Mouse (Mus musculus) stomach, embryonic 14.5 days (tissue): ENCODE results near the gene Mypn. TPM values are rescaled to one million over a fixed set of nuclear protein-coding genes. Genes with fewer than 3 reads are reported as not detected.

Experiments
- ATAC-seq: fragments of 200-750 bp; cut with Nextera tagmentation; 2 replicates; pipeline ENCODE4 v1.8.0; 2017; ENCODE audit warnings: low read depth, moderate TSS enrichment; ENCODE audit not compliant: insufficient number of reproducible peaks, insufficient read depth, low FRiP score
- H3K27ac ChIP-seq: fragments of 300-500 bp; sonication (generic); 2 replicates; pipeline ENCODE4 v1.5.1; 2014; ENCODE audit warnings: mild to moderate bottlenecking, low read length, moderate library complexity, mixed read lengths
- H3K27me3 ChIP-seq: fragments of 300-500 bp; sonication (generic); 2 replicates; pipeline ENCODE4 v1.6.1; 2014; ENCODE audit warnings: low read length, control low read depth, mixed read lengths; ENCODE audit not compliant: control insufficient read depth, insufficient read depth
- H3K36me3 ChIP-seq: fragments of 300-500 bp; sonication (generic); 2 replicates; pipeline ENCODE4 v1.6.1; 2014; ENCODE audit warnings: mild to moderate bottlenecking, control low read depth, low read length, moderate library complexity, mixed read lengths; ENCODE audit not compliant: control insufficient read depth, insufficient read depth
- H3K4me1 ChIP-seq: fragments of 300-500 bp; sonication (generic); 2 replicates; pipeline ENCODE4 v1.6.1; 2014; ENCODE audit warnings: low read length, control low read depth, mixed read lengths; ENCODE audit not compliant: control insufficient read depth, insufficient read depth
- H3K4me2 ChIP-seq: fragments of 300-500 bp; sonication (generic); replicated peaks from 2 replicates; pipeline ENCODE4 v1.6.1; 2014; ENCODE audit warnings: low read depth, low read length, control low read depth
- H3K4me3 ChIP-seq: fragments of 300-500 bp; sonication (generic); 2 replicates; pipeline ENCODE4 v1.5.1; 2014; ENCODE audit warnings: low read depth, low read length, control low read depth
- H3K9ac ChIP-seq: fragments of 300-500 bp; sonication (generic); replicated peaks from 2 replicates; pipeline ENCODE4 v1.6.1; 2014; ENCODE audit warnings: low read depth, mild to moderate bottlenecking, control low read depth, low read length, moderate library complexity, mixed read lengths
- H3K9me3 ChIP-seq: fragments of 300-500 bp; sonication (generic); 2 replicates; pipeline ENCODE4 v1.6.1; 2016; ENCODE audit warnings: low read depth, low read length, control low read depth; ENCODE audit not compliant: control insufficient read depth
- WGBS: fragments of 180-500 bp; shearing (Covaris S2); extraction: QIAGEN DNeasy Blood & Tissue Kit; methylation state at CpG from one replicate; pipeline ENCODE4 v1.1.7; 2014; 5-methylcytosine and 5-hydroxymethylcytosine counted together
- polyA plus RNA-seq: library from polyadenylated mRNA; unstranded; fragments of >200 nt; fragmentation: Nextera tagmentation; extraction: Ambion mirVana; gene quantifications from 2 replicates; pipeline ENCODE4 v1.2.1, GENCODE M21; 2014

Mypn gene
- polyA plus RNA-seq, 1 experiment from 2014 or later = not detected

DNA sequence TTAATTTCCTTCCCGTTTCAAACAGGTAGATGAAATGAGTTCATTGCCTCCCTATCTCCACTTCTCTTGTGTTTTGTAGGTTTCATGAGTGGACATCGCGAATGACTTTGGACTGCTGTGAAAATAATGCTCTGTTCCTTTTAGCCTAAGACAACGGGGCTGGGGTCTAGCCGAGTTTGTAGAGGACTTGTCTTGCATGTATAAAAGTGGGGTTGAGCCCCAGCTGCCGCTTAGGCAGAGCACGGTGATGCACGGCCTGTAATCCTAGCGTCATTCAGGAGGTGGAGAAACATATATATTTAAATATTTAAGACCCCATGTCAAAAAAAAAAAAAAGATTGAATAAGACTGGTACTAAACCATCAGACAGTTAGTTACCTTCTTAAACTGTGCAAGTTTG lies 103.1 kb downstream of the Mypn start:
- 16% methylated on average over 9 of the region's 9 CpGs for WGBS
- Histone ChIP-seq H3K27me3 (no peaks in the 10 kb centered on the region), H3K36me3 (no peaks in the 10 kb centered on the region), H3K9me3 (no peaks in the 10 kb centered on the region), H3K27ac (no peak overlapping the region), H3K9ac (peak overlapping the region; percentile 33), H3K4me1 (no peaks in the 10 kb centered on the region), H3K4me3 (peak overlapping the region; percentile 38), H3K4me2 (peak overlapping the region; percentile 83)
- ATAC-seq = no peak

DNA sequence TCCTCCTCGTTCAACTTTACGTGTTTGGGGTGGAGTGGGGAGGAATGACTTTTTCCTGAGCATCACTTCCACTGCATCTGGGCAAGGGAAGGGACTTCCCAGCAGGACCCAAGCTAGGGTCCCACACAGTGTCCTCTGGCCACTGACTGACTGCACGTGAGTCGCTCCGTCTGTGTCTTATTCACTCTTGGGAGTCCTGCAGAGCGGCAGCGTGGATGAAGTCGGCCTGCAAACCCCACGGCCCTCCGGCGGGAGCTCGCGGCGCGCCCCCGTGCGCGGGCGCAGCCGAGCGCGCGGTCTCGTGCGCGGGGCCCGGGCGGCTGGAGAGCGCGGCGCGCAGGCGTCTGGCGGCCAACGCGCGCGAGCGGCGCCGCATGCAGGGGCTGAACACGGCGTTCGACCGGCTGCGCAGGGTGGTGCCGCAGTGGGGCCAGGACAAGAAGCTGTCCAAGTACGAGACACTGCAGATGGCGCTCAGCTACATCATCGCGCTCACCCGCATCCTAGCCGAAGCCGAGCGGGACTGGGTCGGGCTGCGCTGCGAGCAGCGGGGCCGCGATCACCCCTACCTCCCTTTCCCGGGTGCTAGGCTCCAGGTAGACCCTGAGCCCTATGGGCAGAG lies 103.7 kb downstream of the Mypn start:
- Histone ChIP-seq H3K36me3 (no peaks in the 10 kb centered on the region), H3K27me3 (no peaks in the 10 kb centered on the region), H3K9me3 (no peaks in the 10 kb centered on the region), H3K27ac (no peak overlapping the region), H3K4me3 (peak overlapping the region; percentile 38), H3K9ac (peak overlapping the region; percentile 33), H3K4me1 (no peaks in the 10 kb centered on the region), H3K4me2 (peak overlapping the region; percentile 83)
- peak; percentile 86 for ATAC-seq
- WGBS = under 1% methylated on average over 62 of the region's 62 CpGs

GRCm38 (mm10) chr10:63099521-63099920 lies 104.2 kb downstream of the Mypn start, which contains the start of gene Atoh7:
Atoh7 (plus strand) TSS chr10:63099651.
- no peaks in the 10 kb centered on the region for H3K27me3 ChIP-seq
- no peak for ATAC-seq
- no peaks in the 10 kb centered on the region for H3K4me1 ChIP-seq

GRCm38 (mm10) chr10:63098191-63098590 lies 105.6 kb downstream of the Mypn start:
- Histone ChIP-seq H3K27ac (no peak overlapping the region), H3K9ac (no peak overlapping the region), H3K4me3 (no peak overlapping the region), H3K36me3 (no peaks in the 10 kb centered on the region), H3K27me3 (no peaks in the 10 kb centered on the region), H3K4me1 (no peaks in the 10 kb centered on the region), H3K9me3 (no peaks in the 10 kb centered on the region), H3K4me2 (no peak overlapping the region)
- ATAC-seq = no peak
- WGBS = 58% methylated on average over 12 of the region's 12 CpGs

More at GRCm38 (mm10) chr10:63099521-63099920, 104.2 kb downstream of the Mypn start, which contains the start of gene Atoh7:
- H3K27ac ChIP-seq = no peak within 1 kb of the TSS
- H3K4me3 ChIP-seq = peak within 1 kb of the TSS; percentile 38
- 7% methylated on average over 16 of the region's 16 CpGs for WGBS
- peak within 1 kb of the TSS; percentile 33 for H3K9ac ChIP-seq
- no peaks in the 10 kb centered on the region for H3K36me3 ChIP-seq
- H3K9me3 ChIP-seq = no peaks in the 10 kb centered on the region
- H3K4me2 ChIP-seq = peak within 1 kb of the TSS; percentile 83

DNA sequence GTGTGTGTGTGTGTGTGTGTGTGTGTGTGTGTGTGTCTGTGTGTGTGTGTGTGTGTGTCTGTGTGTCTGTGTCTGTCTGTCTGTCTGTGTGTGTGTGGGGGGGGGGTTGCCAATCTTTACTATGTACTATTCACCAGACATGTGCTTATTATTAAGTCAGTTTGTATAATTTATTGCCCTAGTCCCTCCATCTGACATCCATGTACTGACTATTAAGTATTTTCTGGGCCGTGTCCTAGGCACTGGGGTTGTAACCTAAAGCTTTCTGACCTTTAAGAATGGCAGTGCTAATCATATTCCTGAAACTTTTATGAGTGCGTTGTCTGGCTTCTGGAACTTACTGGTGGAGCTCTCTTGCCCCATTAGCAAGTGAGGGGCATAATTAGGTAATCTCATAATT lies 107.0 kb downstream of the Mypn start:
- no peak overlapping the region for H3K27ac ChIP-seq
- no peaks in the 10 kb centered on the region for H3K9me3 ChIP-seq
- H3K4me2 ChIP-seq = no peak overlapping the region
- H3K9ac ChIP-seq = no peak overlapping the region
- H3K36me3 ChIP-seq = no peaks in the 10 kb centered on the region
- no peaks in the 10 kb centered on the region for H3K4me1 ChIP-seq
- no peak overlapping the region for H3K4me3 ChIP-seq
- no peak for ATAC-seq
- H3K27me3 ChIP-seq = no peaks in the 10 kb centered on the region
- WGBS = 59% methylated on average over 2 of the region's 2 CpGs

DNA sequence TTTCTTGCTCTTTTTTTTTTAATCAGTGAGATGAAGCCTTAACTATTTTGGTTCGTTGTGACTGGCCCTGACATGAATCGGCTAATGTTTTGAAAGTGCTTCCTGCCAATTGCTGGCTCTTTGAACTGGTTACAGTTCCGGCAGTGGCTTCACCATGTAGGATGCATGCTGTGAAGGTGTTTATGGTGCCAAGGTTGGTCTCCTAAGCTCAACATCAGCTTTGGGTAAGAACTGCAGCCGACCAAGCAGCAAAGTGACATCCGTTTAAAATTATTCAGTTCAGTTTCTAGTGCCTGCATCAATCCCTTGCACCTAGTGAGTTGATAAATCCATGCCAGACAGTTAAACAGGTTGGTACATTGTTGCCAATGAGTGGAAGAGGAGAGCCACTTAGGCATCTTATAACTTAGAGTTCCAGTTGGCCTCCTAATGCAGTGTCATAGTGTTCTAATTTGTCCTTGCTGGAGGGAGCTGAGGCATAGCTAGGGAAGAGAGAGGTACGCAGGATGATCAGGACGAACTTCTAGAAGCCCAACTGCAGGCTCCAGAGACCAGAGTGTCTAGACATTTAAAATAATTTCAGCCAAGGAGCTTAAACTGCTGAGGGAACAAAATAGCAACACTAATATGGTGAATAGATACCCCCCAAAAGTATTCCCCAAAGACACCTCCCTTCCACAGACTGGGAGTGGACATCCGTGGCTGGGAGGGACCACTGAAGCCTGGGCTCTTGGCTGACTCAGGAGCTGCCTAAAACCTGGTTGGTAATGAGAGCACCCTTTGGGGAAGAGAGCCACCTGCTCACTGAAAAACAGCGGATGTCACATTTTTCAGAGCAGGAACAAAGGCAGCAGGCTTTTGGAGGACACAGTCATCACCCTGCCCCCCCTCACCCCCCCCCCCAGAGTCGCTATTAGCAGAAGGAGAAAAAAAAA lies 110.9 kb downstream of the Mypn start:
- no peak overlapping the region for H3K4me2 ChIP-seq
- H3K4me1 ChIP-seq = no peaks in the 10 kb centered on the region
- no peaks in the 10 kb centered on the region for H3K9me3 ChIP-seq
- WGBS = 70% methylated on average over 10 of the region's 10 CpGs
- ATAC-seq = no peak
- H3K9ac ChIP-seq = no peak overlapping the region
- no peak overlapping the region for H3K27ac ChIP-seq
- H3K27me3 ChIP-seq = no peaks in the 10 kb centered on the region
- no peak overlapping the region for H3K4me3 ChIP-seq
- no peaks in the 10 kb centered on the region for H3K36me3 ChIP-seq

DNA sequence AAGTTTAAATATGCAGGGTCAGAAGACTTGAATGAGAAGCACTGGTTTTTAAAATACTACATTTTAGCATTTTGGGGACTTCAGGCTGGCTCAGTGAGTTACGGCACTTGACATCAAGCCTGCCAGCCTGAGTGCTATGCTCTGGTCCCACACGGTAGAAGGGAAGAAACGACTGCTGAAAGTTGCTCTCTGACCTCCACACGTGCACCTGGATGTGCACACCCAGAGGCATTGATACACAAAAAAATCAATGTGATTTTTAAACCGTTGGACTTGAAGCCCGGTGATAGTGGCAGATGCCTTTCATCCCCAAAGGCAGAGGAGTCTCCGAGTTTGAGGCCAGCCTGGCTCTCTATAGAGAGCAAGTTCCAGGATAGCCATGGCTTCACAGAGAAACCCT lies 111.8 kb downstream of the Mypn start:
- Histone ChIP-seq H3K9ac (no peak overlapping the region), H3K4me1 (no peaks in the 10 kb centered on the region), H3K36me3 (no peaks in the 10 kb centered on the region), H3K4me3 (no peak overlapping the region), H3K9me3 (no peaks in the 10 kb centered on the region), H3K27me3 (no peaks in the 10 kb centered on the region), H3K27ac (no peak overlapping the region), H3K4me2 (no peak overlapping the region)
- no peak for ATAC-seq
- WGBS = 55% methylated on average over 7 of the region's 7 CpGs

- no peak for ATAC-seq
- H3K36me3 ChIP-seq = no peaks in the 10 kb centered on the region
- H3K4me1 ChIP-seq = no peaks in the 10 kb centered on the region
- H3K27ac ChIP-seq = no peak overlapping the region
- H3K9me3 ChIP-seq = no peaks in the 10 kb centered on the region
- peak overlapping the region; percentile 20 for H3K4me3 ChIP-seq
- WGBS = 7% methylated on average over 26 of the region's 26 CpGs
- no peaks in the 10 kb centered on the region for H3K27me3 ChIP-seq
- no peak overlapping the region for H3K9ac ChIP-seq
- H3K4me2 ChIP-seq = peak overlapping the region; percentile 37
These were observed 113.8 kb downstream of the Mypn start for GRCm38 (mm10) chr10:63089758-63090571.
